Mouse (Mus musculus): ENCODE measurements around the gene Tmem38a. TPM values are rescaled to one million over a fixed set of nuclear protein-coding genes. Genes with fewer than 3 reads are reported as not detected.

Gene Tmem38a
- polyA plus RNA-seq (2016; fragmentation: Nextera tagmentation; extraction: Ambion mirVana), result 53.2 and 53.8 TPM in 2 replicates

- H3K27ac ChIP-seq (ENCODE audit: poor library complexity, severe bottlenecking), result peak within 1 kb of the TSS; percentile 95
- no peaks in the 10 kb centered on the region for H3K27me3 ChIP-seq (replicated peaks)
- H3K4me3 ChIP-seq, result peak within 1 kb of the TSS; percentile 70
- peak within 1 kb of the TSS; percentile 91 for H3K9ac ChIP-seq
- H3K36me3 ChIP-seq, result peaks cover 25% of the 10 kb centered on the region
- peaks cover 21% of the 10 kb centered on the region for H3K4me1 ChIP-seq (replicated peaks)
- WGBS, result under 1% methylated on average over 45 of the region's 45 CpGs
- peak within 1 kb of the TSS; percentile 88 for H3K4me2 ChIP-seq
- H3K9me3 ChIP-seq (replicated peaks), result no peaks in the 10 kb centered on the region
- ATAC-seq (ENCODE audit: insufficient number of reproducible peaks, low FRiP score), result peak; percentile 60
Observed at GRCm38 (mm10) chr8:72571611-72572473, at the start of gene Tmem38a. Tmem38a (plus strand) TSS chr8:72572055.

GRCm38 (mm10) chr8:72532103-72532502 is 39.8 kb upstream of the Tmem38a start:
- no peak overlapping the region for H3K9ac ChIP-seq
- no peak for ATAC-seq (ENCODE audit: insufficient number of reproducible peaks, low FRiP score)
- no peak overlapping the region for H3K4me2 ChIP-seq
- no peaks in the 10 kb centered on the region for H3K9me3 ChIP-seq (replicated peaks)
- 65% methylated on average over 1 of the region's 1 CpGs for WGBS
- no peaks in the 10 kb centered on the region for H3K27me3 ChIP-seq (replicated peaks)
- H3K36me3 ChIP-seq, result no peaks in the 10 kb centered on the region
- no peak overlapping the region for H3K27ac ChIP-seq (ENCODE audit: poor library complexity, severe bottlenecking)
- H3K4me1 ChIP-seq (replicated peaks), result peaks cover 9% of the 10 kb centered on the region
- H3K4me3 ChIP-seq, result no peak overlapping the region

GRCm38 (mm10) chr8:72534888-72535287 is 37.0 kb upstream of the Tmem38a start:
- Histone ChIP-seq H3K4me2 (no peak overlapping the region), H3K9me3 (replicated peaks) (no peaks in the 10 kb centered on the region), H3K9ac (no peak overlapping the region), H3K36me3 (no peaks in the 10 kb centered on the region), H3K4me3 (no peak overlapping the region), H3K27me3 (replicated peaks) (no peaks in the 10 kb centered on the region), H3K27ac (ENCODE audit: poor library complexity, severe bottlenecking) (no peak overlapping the region), H3K4me1 (replicated peaks) (peaks cover 9% of the 10 kb centered on the region)
- no peak for ATAC-seq (ENCODE audit: insufficient number of reproducible peaks, low FRiP score)
- 92% methylated on average over 3 of the region's 3 CpGs for WGBS

- Histone ChIP-seq H3K4me3 (no peak overlapping the region), H3K9me3 (replicated peaks) (no peaks in the 10 kb centered on the region)
Observed at GRCm38 (mm10) chr8:72539234-72539633, 32.6 kb upstream of the Tmem38a start.

GRCm38 (mm10) chr8:72547122-72547801 is 24.6 kb upstream of the Tmem38a start:
- peaks cover 31% of the 10 kb centered on the region for H3K4me1 ChIP-seq (replicated peaks)
- H3K4me3 ChIP-seq, result peak overlapping the region; percentile 87
- H3K4me2 ChIP-seq, result peak overlapping the region; percentile 99
- H3K9me3 ChIP-seq (replicated peaks), result no peaks in the 10 kb centered on the region
- ATAC-seq (ENCODE audit: insufficient number of reproducible peaks, low FRiP score), result no peak
- H3K36me3 ChIP-seq, result peaks cover 24% of the 10 kb centered on the region
- no peaks in the 10 kb centered on the region for H3K27me3 ChIP-seq (replicated peaks)
- H3K27ac ChIP-seq (ENCODE audit: poor library complexity, severe bottlenecking), result peak overlapping the region; percentile 97
- peak overlapping the region; percentile 99 for H3K9ac ChIP-seq
- 2% methylated on average over 27 of the region's 27 CpGs for WGBS

More at GRCm38 (mm10) chr8:72539234-72539633, 32.6 kb upstream of the Tmem38a start:
- Histone ChIP-seq H3K27ac (ENCODE audit: poor library complexity, severe bottlenecking) (no peak overlapping the region), H3K4me2 (no peak overlapping the region), H3K9ac (no peak overlapping the region), H3K27me3 (replicated peaks) (no peaks in the 10 kb centered on the region), H3K36me3 (peaks cover 9% of the 10 kb centered on the region), H3K4me1 (replicated peaks) (peaks cover under 1% of the 10 kb centered on the region)
- no peak for ATAC-seq (ENCODE audit: insufficient number of reproducible peaks, low FRiP score)

- Histone ChIP-seq H3K4me2 (peak within 1 kb of the TSS; percentile 99), H3K27me3 (replicated peaks) (no peaks in the 10 kb centered on the region), H3K36me3 (peaks cover 28% of the 10 kb centered on the region), H3K4me1 (replicated peaks) (peaks cover 31% of the 10 kb centered on the region), H3K9ac (peak within 1 kb of the TSS; percentile 99), H3K27ac (ENCODE audit: poor library complexity, severe bottlenecking) (peak within 1 kb of the TSS; percentile 97), H3K9me3 (replicated peaks) (no peaks in the 10 kb centered on the region), H3K4me3 (peak within 1 kb of the TSS; percentile 87)
- 0% methylated on average over 91 of the region's 92 CpGs for WGBS
- peak; percentile 96 for ATAC-seq (ENCODE audit: insufficient number of reproducible peaks, low FRiP score)
Observed at GRCm38 (mm10) chr8:72547802-72548643, 23.8 kb upstream of the Tmem38a start, which contains the start of gene Med26. Med26 (minus strand) TSS chr8:72548270.

- H3K4me3 ChIP-seq, result peak overlapping the region; percentile 87
- H3K9me3 ChIP-seq (replicated peaks), result no peaks in the 10 kb centered on the region
- H3K9ac ChIP-seq, result peak overlapping the region; percentile 87
- H3K4me1 ChIP-seq (replicated peaks), result peaks cover 31% of the 10 kb centered on the region
- ATAC-seq (ENCODE audit: insufficient number of reproducible peaks, low FRiP score), result peak; percentile 58
- peak overlapping the region; percentile 99 for H3K4me2 ChIP-seq
- H3K36me3 ChIP-seq, result peaks cover 23% of the 10 kb centered on the region
- H3K27me3 ChIP-seq (replicated peaks), result no peaks in the 10 kb centered on the region
- WGBS, result under 1% methylated on average over 44 of the region's 45 CpGs
- H3K27ac ChIP-seq (ENCODE audit: poor library complexity, severe bottlenecking), result peak overlapping the region; percentile 97
Observed at GRCm38 (mm10) chr8:72548644-72549313, 23.1 kb upstream of the Tmem38a start.

- peak overlapping the region; percentile 87 for H3K9ac ChIP-seq
- H3K4me3 ChIP-seq, result peak overlapping the region; percentile 87
- 13% methylated on average over 5 of the region's 5 CpGs for WGBS
- no peaks in the 10 kb centered on the region for H3K9me3 ChIP-seq (replicated peaks)
- no peaks in the 10 kb centered on the region for H3K27me3 ChIP-seq (replicated peaks)
- H3K4me1 ChIP-seq (replicated peaks), result peaks cover 31% of the 10 kb centered on the region
- peaks cover 17% of the 10 kb centered on the region for H3K36me3 ChIP-seq
- ATAC-seq (ENCODE audit: insufficient number of reproducible peaks, low FRiP score), result no peak
- H3K4me2 ChIP-seq, result peak overlapping the region; percentile 99
- H3K27ac ChIP-seq (ENCODE audit: poor library complexity, severe bottlenecking), result peak overlapping the region; percentile 97
Observed at GRCm38 (mm10) chr8:72549314-72549892, 22.5 kb upstream of the Tmem38a start.

GRCm38 (mm10) chr8:72555770-72556169 is 16.1 kb upstream of the Tmem38a start:
- Histone ChIP-seq H3K9me3 (replicated peaks) (no peaks in the 10 kb centered on the region), H3K36me3 (peaks cover 41% of the 10 kb centered on the region), H3K9ac (no peak overlapping the region), H3K4me2 (no peak overlapping the region), H3K4me1 (replicated peaks) (no peaks in the 10 kb centered on the region), H3K27ac (ENCODE audit: poor library complexity, severe bottlenecking) (no peak overlapping the region), H3K27me3 (replicated peaks) (no peaks in the 10 kb centered on the region), H3K4me3 (no peak overlapping the region)
- no peak for ATAC-seq (ENCODE audit: insufficient number of reproducible peaks, low FRiP score)
- 51% methylated on average over 4 of the region's 4 CpGs for WGBS

GRCm38 (mm10) chr8:72561111-72561689 is 10.7 kb upstream of the Tmem38a start:
- no peak for ATAC-seq (ENCODE audit: insufficient number of reproducible peaks, low FRiP score)
- Histone ChIP-seq H3K36me3 (peaks cover 67% of the 10 kb centered on the region), H3K27ac (ENCODE audit: poor library complexity, severe bottlenecking) (peak overlapping the region; percentile 29), H3K4me2 (no peak overlapping the region), H3K9ac (no peak overlapping the region), H3K4me1 (replicated peaks) (peaks cover 10% of the 10 kb centered on the region), H3K4me3 (no peak overlapping the region), H3K9me3 (replicated peaks) (no peaks in the 10 kb centered on the region), H3K27me3 (replicated peaks) (no peaks in the 10 kb centered on the region)
- WGBS, result 68% methylated on average over 1 of the region's 1 CpGs

Data from heart, embryonic 12.5 days (tissue).